Mouse (Mus musculus): ENCODE data around the gene Kcnab1. TPM values are rescaled to one million over a fixed set of nuclear protein-coding genes. Genes with fewer than 3 reads are reported as not detected.

Gene Kcnab1
- polyA plus RNA-seq, 1 experiment from 2014 or later: 1.6 TPM

GRCm38 (mm10) chr3:65129625-65130024 is 20.4 kb downstream of the Kcnab1 start:
- Histone ChIP-seq H3K4me2 (ENCODE audit: low read depth, low read length) (no peak overlapping the region), H3K9me3 (replicated peaks; ENCODE audit: control insufficient read depth, low read length) (no peaks in the 10 kb centered on the region), H3K36me3 (ENCODE audit: control insufficient read depth, insufficient read depth) (no peaks in the 10 kb centered on the region), H3K4me1 (ENCODE audit: control insufficient read depth, insufficient read depth, low read length) (peaks cover 12% of the 10 kb centered on the region), H3K9ac (ENCODE audit: low read length) (no peak overlapping the region), H3K27me3 (ENCODE audit: control insufficient read depth, insufficient read depth, low read length) (no peaks in the 10 kb centered on the region), H3K4me3 (ENCODE audit: low read length) (no peak overlapping the region), H3K27ac (ENCODE audit: low read length) (no peak overlapping the region)
- no peak for ATAC-seq (replicated peaks; ENCODE audit: extremely low read depth, insufficient read depth, low FRiP score)
- WGBS: 78% methylated on average over 1 of the region's 1 CpGs

- no peak for ATAC-seq (replicated peaks; ENCODE audit: extremely low read depth, insufficient read depth, low FRiP score)
- no peak overlapping the region for H3K4me3 ChIP-seq (ENCODE audit: low read length)
- peaks cover 17% of the 10 kb centered on the region for H3K4me1 ChIP-seq (ENCODE audit: control insufficient read depth, insufficient read depth, low read length)
- 56% methylated on average over 5 of the region's 5 CpGs for WGBS
- H3K4me2 ChIP-seq (ENCODE audit: low read depth, low read length): no peak overlapping the region
- H3K9ac ChIP-seq (ENCODE audit: low read length): no peak overlapping the region
- H3K27me3 ChIP-seq (ENCODE audit: control insufficient read depth, insufficient read depth, low read length): no peaks in the 10 kb centered on the region
- H3K9me3 ChIP-seq (replicated peaks; ENCODE audit: control insufficient read depth, low read length): no peaks in the 10 kb centered on the region
- no peak overlapping the region for H3K27ac ChIP-seq (ENCODE audit: low read length)
- H3K36me3 ChIP-seq (ENCODE audit: control insufficient read depth, insufficient read depth): no peaks in the 10 kb centered on the region
Observed at GRCm38 (mm10) chr3:65134931-65135330, 25.7 kb downstream of the Kcnab1 start.

GRCm38 (mm10) chr3:65136897-65137296 is 27.7 kb downstream of the Kcnab1 start:
- Histone ChIP-seq H3K9me3 (replicated peaks; ENCODE audit: control insufficient read depth, low read length) (no peaks in the 10 kb centered on the region), H3K4me3 (ENCODE audit: low read length) (no peak overlapping the region), H3K4me1 (ENCODE audit: control insufficient read depth, insufficient read depth, low read length) (peaks cover 17% of the 10 kb centered on the region), H3K9ac (ENCODE audit: low read length) (no peak overlapping the region), H3K36me3 (ENCODE audit: control insufficient read depth, insufficient read depth) (no peaks in the 10 kb centered on the region), H3K4me2 (ENCODE audit: low read depth, low read length) (no peak overlapping the region), H3K27me3 (ENCODE audit: control insufficient read depth, insufficient read depth, low read length) (no peaks in the 10 kb centered on the region), H3K27ac (ENCODE audit: low read length) (peak overlapping the region; percentile 52)
- peak; percentile 87 for ATAC-seq (replicated peaks; ENCODE audit: extremely low read depth, insufficient read depth, low FRiP score)
- WGBS: 32% methylated on average over 5 of the region's 5 CpGs

- Histone ChIP-seq H3K27me3 (ENCODE audit: control insufficient read depth, insufficient read depth, low read length) (no peaks in the 10 kb centered on the region), H3K27ac (ENCODE audit: low read length) (no peak overlapping the region), H3K9ac (ENCODE audit: low read length) (no peak overlapping the region), H3K4me2 (ENCODE audit: low read depth, low read length) (no peak overlapping the region), H3K9me3 (replicated peaks; ENCODE audit: control insufficient read depth, low read length) (no peaks in the 10 kb centered on the region), H3K36me3 (ENCODE audit: control insufficient read depth, insufficient read depth) (no peaks in the 10 kb centered on the region), H3K4me3 (ENCODE audit: low read length) (no peak overlapping the region), H3K4me1 (ENCODE audit: control insufficient read depth, insufficient read depth, low read length) (peaks cover 17% of the 10 kb centered on the region)
- ATAC-seq (replicated peaks; ENCODE audit: extremely low read depth, insufficient read depth, low FRiP score): no peak
- 80% methylated on average over 3 of the region's 3 CpGs for WGBS
Observed at GRCm38 (mm10) chr3:65138739-65139138, 29.6 kb downstream of the Kcnab1 start.

- no peaks in the 10 kb centered on the region for H3K36me3 ChIP-seq (ENCODE audit: control insufficient read depth, insufficient read depth)
- no peak overlapping the region for H3K4me2 ChIP-seq (ENCODE audit: low read depth, low read length)
- no peak overlapping the region for H3K4me3 ChIP-seq (ENCODE audit: low read length)
- no peak overlapping the region for H3K9ac ChIP-seq (ENCODE audit: low read length)
- no peaks in the 10 kb centered on the region for H3K9me3 ChIP-seq (replicated peaks; ENCODE audit: control insufficient read depth, low read length)
- no peaks in the 10 kb centered on the region for H3K27me3 ChIP-seq (ENCODE audit: control insufficient read depth, insufficient read depth, low read length)
- no peak overlapping the region for H3K27ac ChIP-seq (ENCODE audit: low read length)
- no peak for ATAC-seq (replicated peaks; ENCODE audit: extremely low read depth, insufficient read depth, low FRiP score)
- 75% methylated on average over 5 of the region's 5 CpGs for WGBS
- no peaks in the 10 kb centered on the region for H3K4me1 ChIP-seq (ENCODE audit: control insufficient read depth, insufficient read depth, low read length)
Observed at GRCm38 (mm10) chr3:65145152-65145551, 36.0 kb downstream of the Kcnab1 start.

- ATAC-seq (replicated peaks; ENCODE audit: extremely low read depth, insufficient read depth, low FRiP score): no peak
- H3K27me3 ChIP-seq (ENCODE audit: control insufficient read depth, insufficient read depth, low read length): no peaks in the 10 kb centered on the region
- no peaks in the 10 kb centered on the region for H3K9me3 ChIP-seq (replicated peaks; ENCODE audit: control insufficient read depth, low read length)
- WGBS: 81% methylated on average over 1 of the region's 1 CpGs
- no peak overlapping the region for H3K4me2 ChIP-seq (ENCODE audit: low read depth, low read length)
- H3K27ac ChIP-seq (ENCODE audit: low read length): no peak overlapping the region
- no peaks in the 10 kb centered on the region for H3K36me3 ChIP-seq (ENCODE audit: control insufficient read depth, insufficient read depth)
- H3K9ac ChIP-seq (ENCODE audit: low read length): no peak overlapping the region
- H3K4me1 ChIP-seq (ENCODE audit: control insufficient read depth, insufficient read depth, low read length): no peaks in the 10 kb centered on the region
- no peak overlapping the region for H3K4me3 ChIP-seq (ENCODE audit: low read length)
Observed at GRCm38 (mm10) chr3:65151808-65152207, 42.6 kb downstream of the Kcnab1 start.

- no peaks in the 10 kb centered on the region for H3K9me3 ChIP-seq (replicated peaks; ENCODE audit: control insufficient read depth, low read length)
- ATAC-seq (replicated peaks; ENCODE audit: extremely low read depth, insufficient read depth, low FRiP score): no peak
- H3K27ac ChIP-seq (ENCODE audit: low read length): no peak overlapping the region
- H3K27me3 ChIP-seq (ENCODE audit: control insufficient read depth, insufficient read depth, low read length): no peaks in the 10 kb centered on the region
- H3K4me1 ChIP-seq (ENCODE audit: control insufficient read depth, insufficient read depth, low read length): no peaks in the 10 kb centered on the region
- 74% methylated on average over 5 of the region's 5 CpGs for WGBS
- no peaks in the 10 kb centered on the region for H3K36me3 ChIP-seq (ENCODE audit: control insufficient read depth, insufficient read depth)
- H3K9ac ChIP-seq (ENCODE audit: low read length): no peak overlapping the region
- no peak overlapping the region for H3K4me3 ChIP-seq (ENCODE audit: low read length)
- no peak overlapping the region for H3K4me2 ChIP-seq (ENCODE audit: low read depth, low read length)
Observed at GRCm38 (mm10) chr3:65172964-65173363, 63.8 kb downstream of the Kcnab1 start.

- Histone ChIP-seq H3K36me3 (ENCODE audit: control insufficient read depth, insufficient read depth) (no peaks in the 10 kb centered on the region), H3K4me3 (ENCODE audit: low read length) (no peak overlapping the region), H3K4me2 (ENCODE audit: low read depth, low read length) (no peak overlapping the region), H3K9ac (ENCODE audit: low read length) (no peak overlapping the region), H3K27me3 (ENCODE audit: control insufficient read depth, insufficient read depth, low read length) (no peaks in the 10 kb centered on the region), H3K4me1 (ENCODE audit: control insufficient read depth, insufficient read depth, low read length) (no peaks in the 10 kb centered on the region), H3K9me3 (replicated peaks; ENCODE audit: control insufficient read depth, low read length) (no peaks in the 10 kb centered on the region), H3K27ac (ENCODE audit: low read length) (no peak overlapping the region)
- 67% methylated on average over 12 of the region's 12 CpGs for WGBS
- ATAC-seq (replicated peaks; ENCODE audit: extremely low read depth, insufficient read depth, low FRiP score): no peak
Observed at GRCm38 (mm10) chr3:65174564-65174963, 65.4 kb downstream of the Kcnab1 start.

GRCm38 (mm10) chr3:65175819-65176218 is 66.6 kb downstream of the Kcnab1 start:
- Histone ChIP-seq H3K36me3 (ENCODE audit: control insufficient read depth, insufficient read depth) (no peaks in the 10 kb centered on the region), H3K27ac (ENCODE audit: low read length) (no peak overlapping the region), H3K9me3 (replicated peaks; ENCODE audit: control insufficient read depth, low read length) (no peaks in the 10 kb centered on the region), H3K27me3 (ENCODE audit: control insufficient read depth, insufficient read depth, low read length) (no peaks in the 10 kb centered on the region), H3K4me1 (ENCODE audit: control insufficient read depth, insufficient read depth, low read length) (no peaks in the 10 kb centered on the region), H3K4me2 (ENCODE audit: low read depth, low read length) (no peak overlapping the region), H3K9ac (ENCODE audit: low read length) (no peak overlapping the region), H3K4me3 (ENCODE audit: low read length) (no peak overlapping the region)
- ATAC-seq (replicated peaks; ENCODE audit: extremely low read depth, insufficient read depth, low FRiP score): no peak
- WGBS: 68% methylated on average over 4 of the region's 4 CpGs

- Histone ChIP-seq H3K36me3 (ENCODE audit: control insufficient read depth, insufficient read depth) (no peaks in the 10 kb centered on the region), H3K9ac (ENCODE audit: low read length) (no peak overlapping the region), H3K4me2 (ENCODE audit: low read depth, low read length) (no peak overlapping the region), H3K4me1 (ENCODE audit: control insufficient read depth, insufficient read depth, low read length) (no peaks in the 10 kb centered on the region), H3K4me3 (ENCODE audit: low read length) (no peak overlapping the region), H3K27me3 (ENCODE audit: control insufficient read depth, insufficient read depth, low read length) (no peaks in the 10 kb centered on the region), H3K27ac (ENCODE audit: low read length) (no peak overlapping the region), H3K9me3 (replicated peaks; ENCODE audit: control insufficient read depth, low read length) (no peaks in the 10 kb centered on the region)
- ATAC-seq (replicated peaks; ENCODE audit: extremely low read depth, insufficient read depth, low FRiP score): no peak
Observed at GRCm38 (mm10) chr3:65176846-65177245, 67.7 kb downstream of the Kcnab1 start.
